Mouse (Mus musculus): ENCODE data around the gene Utp3.

The Utp3 gene

GRCm38 (mm10) chr5:88574829-88575228, 20.6 kb downstream of the Utp3 start:
- DNase-seq = no peak

DNA sequence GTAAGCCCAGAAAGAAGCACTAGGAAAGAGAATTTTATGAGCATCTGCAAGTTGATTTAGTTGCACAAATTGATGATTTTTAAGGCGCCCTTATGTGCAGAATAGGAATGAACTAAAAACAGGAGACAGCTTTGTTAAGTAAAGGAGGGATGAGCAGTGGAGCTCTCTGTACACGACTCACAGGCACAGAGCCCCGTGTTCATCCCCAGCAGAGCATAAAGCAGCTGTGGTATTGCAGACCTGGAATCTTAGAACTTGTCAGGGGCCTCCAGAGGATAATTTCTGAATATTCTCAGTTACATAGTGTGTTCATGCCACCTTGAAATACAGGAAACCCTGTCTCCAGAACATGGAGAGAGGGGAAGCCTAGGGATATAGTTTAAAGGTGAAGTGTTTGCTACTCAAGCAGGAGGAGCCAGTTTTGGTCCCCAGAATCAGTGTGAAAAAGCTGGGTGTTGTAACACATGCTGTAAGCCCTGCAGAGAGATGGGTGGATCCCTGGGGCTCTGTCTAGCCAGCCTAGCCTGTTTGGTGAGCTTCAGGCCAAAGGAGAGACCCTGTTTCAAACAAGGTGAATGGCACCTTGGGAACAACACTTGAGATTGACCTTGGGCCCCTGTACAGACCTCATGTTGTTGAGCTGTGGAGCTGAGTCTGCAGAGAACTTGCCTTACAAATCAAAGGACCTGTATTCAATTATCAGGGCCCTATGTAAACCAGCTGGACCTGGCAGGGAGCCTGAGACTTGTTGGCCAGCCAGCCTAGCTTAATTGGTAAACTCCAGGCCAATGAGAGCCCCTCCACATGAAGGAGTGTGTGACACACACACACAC, 21.5 kb downstream of the Utp3 start:
- peak; percentile 66 for DNase-seq

DNA sequence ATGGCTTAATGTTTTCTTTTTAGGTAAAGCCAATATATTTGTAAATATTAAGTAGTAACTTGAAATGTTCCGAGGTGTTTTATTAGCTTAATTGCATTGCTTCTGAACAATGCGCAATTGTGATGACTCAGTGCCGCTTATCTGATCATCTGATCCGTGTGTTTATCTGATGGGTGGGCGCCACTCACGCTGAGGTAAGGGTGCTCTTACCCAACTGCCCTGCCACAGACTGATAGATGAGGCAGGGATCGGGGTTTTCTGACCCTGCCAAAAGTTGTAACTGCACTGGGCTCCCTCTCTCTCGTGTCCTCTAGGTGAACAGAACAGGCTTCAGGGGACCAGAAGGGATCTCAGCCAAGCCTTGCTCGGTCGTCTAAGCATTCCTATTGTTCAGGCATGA, 26.4 kb downstream of the Utp3 start:
- no peak for DNase-seq

- DNase-seq = no peak
Observed at GRCm38 (mm10) chr5:88581343-88581742, 27.1 kb downstream of the Utp3 start.

GRCm38 (mm10) chr5:88583271-88584031, 29.2 kb downstream of the Utp3 start:
- DNase-seq = peak; percentile 71

DNA sequence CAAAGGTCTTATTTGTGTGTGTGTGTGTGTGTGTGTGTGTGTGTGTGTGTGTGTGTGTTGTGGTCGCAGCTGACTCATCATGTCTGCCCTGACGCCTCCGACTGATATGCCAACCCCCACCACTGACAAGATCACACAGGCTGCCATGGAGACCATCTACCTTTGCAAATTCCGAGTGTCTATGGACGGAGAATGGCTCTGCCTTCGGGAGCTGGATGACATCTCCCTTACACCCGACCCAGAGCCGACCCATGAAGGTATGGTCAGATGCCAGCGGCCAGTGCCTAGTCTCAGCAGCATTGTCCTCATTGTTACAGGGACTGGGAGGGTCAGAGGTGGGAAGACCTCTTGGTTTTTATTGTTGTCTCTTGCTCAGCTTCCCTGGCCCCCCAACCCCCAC, 29.8 kb downstream of the Utp3 start:
- DNase-seq = no peak

DNA sequence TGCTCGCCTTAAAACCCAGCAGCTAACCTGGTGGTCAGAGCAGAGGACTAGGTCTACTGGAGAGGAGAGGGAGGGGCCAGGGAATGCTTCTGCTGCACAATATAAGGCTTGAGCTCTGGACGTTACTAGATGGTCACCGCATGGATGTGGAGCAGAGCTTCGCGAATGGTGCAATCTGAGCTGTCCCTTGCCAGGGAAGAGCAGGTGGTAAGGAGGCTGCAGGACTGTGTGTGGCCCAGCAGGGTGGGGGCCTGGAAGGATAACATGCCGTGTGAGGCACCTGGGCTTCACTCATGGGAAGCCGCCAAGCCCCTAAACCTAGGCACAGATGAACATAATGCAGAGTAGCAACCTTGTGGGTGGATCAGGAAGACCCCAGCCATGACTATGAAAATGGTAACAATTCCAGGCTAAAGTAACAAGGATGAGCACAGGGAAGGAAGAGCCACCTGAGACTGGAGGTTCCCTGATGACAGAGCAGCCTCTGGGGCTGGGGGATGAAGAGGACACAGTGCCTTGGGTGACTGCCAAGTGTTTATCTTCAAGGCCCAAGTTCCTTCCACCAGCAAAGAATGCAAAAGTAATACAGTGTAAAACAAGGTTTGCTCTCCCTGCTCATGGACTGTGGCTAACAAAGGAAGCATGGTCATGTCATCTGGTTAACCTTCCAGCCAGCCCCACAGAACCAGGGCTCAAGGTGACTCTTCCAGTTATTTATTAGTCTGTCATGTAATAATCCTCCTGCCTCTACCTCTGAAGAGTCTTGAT, 32.3 kb downstream of the Utp3 start:
- peak; percentile 49 for DNase-seq

- DNase-seq = peak; percentile 87
Observed at GRCm38 (mm10) chr5:88587211-88587934, 33.1 kb downstream of the Utp3 start.

- DNase-seq = no peak
Observed at GRCm38 (mm10) chr5:88588481-88588880, 34.2 kb downstream of the Utp3 start.

- peak; percentile 87 for DNase-seq
Observed at GRCm38 (mm10) chr5:88593421-88594172, 39.3 kb downstream of the Utp3 start.

DNA sequence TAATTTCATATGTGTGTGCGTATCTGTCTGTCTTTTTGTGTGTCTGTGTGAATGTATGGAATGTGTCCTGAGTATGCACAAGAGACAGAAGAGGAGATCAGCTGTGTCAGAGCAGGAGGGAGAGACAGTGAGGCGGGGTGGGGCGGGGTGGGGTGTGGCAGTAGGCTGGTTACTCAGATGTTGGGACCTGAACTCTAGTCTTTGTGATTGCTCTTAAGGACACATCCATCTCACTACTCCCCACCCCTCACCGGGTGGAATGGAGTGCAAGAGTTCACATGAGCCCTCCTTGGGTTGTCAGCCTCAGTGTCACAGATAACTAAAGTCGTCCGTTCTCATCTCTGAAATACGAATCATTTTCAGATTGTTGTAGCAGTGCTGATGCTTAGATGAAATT, 39.9 kb downstream of the Utp3 start:
- DNase-seq = no peak

DNA sequence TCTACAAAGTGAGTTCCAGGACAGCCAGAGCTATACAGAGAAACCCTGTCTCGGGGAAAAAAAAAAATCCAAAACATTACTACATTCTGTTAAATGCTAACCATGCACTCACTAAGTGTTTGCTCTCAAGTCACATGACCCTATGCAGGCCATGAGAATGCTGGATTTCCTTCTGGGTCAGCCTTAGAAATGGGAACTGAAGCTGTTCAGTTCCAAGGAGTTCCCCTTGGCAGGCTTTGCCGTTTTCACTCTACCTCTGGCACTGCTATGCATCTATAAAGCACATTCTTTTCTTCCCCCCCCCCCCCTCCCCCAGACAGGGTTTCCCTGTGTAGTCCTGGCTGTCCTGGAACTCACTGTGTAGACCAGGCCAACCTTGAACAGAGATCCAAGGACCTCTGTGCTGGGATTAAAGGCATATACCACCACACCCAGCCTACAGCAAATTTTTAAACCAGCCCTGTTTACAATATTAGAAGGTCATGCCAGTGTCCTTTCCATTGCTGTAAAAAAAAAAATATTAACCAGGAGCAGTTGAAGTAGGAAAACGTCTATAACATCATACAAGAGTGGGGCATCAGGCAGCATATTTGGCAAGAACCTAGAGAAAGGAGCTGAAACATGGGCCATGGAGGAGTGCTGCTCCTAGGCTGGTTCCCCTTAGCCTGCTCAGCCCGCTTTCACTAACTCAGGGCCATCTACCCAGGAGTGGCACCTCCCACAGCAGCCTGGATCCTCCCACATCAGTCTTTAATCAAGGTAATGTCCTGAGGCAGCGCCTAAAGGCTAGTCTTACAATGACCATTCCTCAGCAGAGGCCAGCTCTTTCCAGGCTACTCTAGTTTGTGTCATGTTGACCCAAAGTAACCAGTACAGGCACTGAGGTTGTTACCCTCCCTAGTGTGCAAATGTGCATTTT, 41.5 kb downstream of the Utp3 start:
- DNase-seq = peak; percentile 62

- DNase-seq = no peak
Observed at GRCm38 (mm10) chr5:88598961-88599360, 44.7 kb downstream of the Utp3 start.

GRCm38 (mm10) chr5:88602030-88602429, 47.8 kb downstream of the Utp3 start:
- no peak for DNase-seq

DNA sequence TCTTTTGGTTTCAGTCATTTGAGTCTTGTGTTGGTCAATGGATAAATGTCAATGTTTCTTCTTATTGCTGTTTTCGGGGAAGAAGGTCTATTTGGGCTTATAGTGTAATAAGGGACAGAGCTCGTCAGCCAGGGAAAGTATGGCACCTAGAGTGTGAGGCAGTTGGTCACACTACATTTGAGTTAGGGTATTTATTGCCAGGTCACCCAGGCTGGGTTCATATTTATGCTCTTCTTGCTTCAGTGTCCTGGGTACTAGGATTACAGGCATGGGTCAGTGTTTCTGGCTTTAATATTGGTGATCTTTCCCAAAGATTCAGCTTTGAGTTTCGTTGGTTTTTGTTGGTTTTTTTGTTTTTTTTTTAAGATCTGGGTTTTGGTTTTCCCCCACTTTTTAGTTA, 48.5 kb downstream of the Utp3 start:
- no peak for DNase-seq

DNA sequence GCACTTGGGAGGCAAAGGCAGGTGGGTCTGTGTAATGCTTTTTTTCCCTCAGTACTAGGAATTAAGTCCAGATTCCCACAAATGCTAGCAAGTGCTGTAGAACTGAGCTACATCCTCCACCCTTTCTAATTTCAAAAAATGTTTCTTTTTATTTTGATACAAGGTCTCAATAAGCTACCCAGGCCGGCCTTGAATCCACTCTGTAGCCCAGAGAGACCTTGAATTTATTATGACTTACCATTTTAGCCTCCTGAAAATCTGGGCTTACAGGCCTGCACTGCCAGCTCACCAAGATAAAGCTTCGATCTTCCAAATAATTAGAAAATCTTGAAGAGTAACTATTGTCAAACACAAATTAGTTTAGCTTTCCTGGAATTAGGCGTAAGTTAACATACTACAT, 49.8 kb downstream of the Utp3 start:
- DNase-seq = no peak

DNA sequence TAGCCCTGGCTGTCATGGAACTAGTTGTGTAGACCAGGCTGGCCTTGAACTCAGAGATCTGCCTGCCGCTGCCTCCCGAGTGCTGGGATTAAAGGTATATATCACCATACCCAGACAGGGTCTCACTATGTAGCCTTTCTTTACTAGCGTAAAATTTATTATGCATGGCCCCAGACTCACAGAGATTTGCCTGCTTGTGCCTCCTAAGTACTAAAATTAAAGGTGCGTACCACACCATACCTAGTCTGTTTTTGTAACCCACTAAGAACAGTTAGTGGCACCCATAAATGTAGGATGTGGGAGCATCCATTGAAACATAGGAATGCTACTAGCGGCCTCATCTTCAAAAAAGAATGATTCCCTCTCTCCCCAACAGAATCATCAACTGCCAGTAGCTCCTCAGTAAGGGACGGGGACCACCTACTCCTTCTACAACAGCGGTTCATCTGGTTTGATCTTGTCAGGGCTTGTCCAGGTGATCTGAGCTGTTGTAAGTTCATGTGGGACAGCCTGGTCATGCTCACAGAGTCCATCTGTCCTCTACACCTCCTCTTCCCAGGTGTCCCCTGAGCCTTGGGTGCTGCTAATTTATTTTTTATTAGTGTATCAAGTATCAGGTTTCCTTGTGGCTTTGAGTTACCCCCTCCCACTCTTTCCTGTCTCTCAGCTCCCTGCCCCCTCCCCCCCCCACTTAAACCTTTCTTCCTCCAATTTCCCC, 50.5 kb downstream of the Utp3 start:
- DNase-seq = no peak
